Mouse (Mus musculus): ENCODE measurements at regions not wholly inside any gene's neighbourhood (a gene's known extent, or its start where the extent isn't known, plus 50 kb on each side); places are given as distances from the start of the nearest gene placed in this dataset.

DNA sequence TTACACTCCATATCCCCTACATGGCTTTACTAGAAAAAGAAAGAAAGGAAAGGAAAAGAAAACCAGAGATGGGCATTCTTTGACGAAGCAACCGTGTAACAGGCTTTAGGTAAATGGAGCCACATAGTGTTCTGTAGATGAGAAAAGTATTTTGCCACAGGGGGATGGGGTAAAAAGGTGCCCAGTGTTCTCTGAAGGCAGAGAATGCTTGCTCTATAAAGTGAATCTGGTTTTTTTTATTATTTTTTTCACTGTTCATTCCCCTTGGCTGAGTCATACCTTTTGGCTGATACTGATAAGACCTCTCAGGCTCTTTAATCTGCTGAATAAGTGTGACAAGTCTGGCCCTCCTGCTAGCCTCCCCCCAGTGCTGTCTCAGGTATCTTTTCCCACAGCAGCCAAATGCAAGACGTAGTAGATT is 153.3 kb upstream of the Ccdc122 start:
- H3K36me3 ChIP-seq (ENCODE audit: control insufficient read depth, insufficient read depth), result no peaks in the 10 kb centered on the region
- no peaks in the 10 kb centered on the region for H3K79me2 ChIP-seq (ENCODE audit: control insufficient read depth, insufficient read depth)
- no peaks in the 10 kb centered on the region for H3K79me3 ChIP-seq (ENCODE audit: low read depth)
- H3K27me3 ChIP-seq (ENCODE audit: control insufficient read depth, insufficient read depth, insufficient read length), result no peaks in the 10 kb centered on the region
- H3ac ChIP-seq (ENCODE audit: control insufficient read depth, insufficient read length, low read depth), result no peak overlapping the region
- H3K4me3 ChIP-seq (ENCODE audit: insufficient read depth, poor library complexity, severe bottlenecking), result no peak overlapping the region
- TF ChIP-seq CTCF (IDR thresholded peaks at IDR 0.05; ENCODE audit: control insufficient read depth, insufficient read depth, insufficient read length), result no peak
- no peak for TF ChIP-seq MYOG (IDR thresholded peaks at IDR 0.05; ENCODE audit: control insufficient read depth, extremely low read depth, insufficient read length)
- TF ChIP-seq MYOD1 (IDR thresholded peaks at IDR 0.05; ENCODE audit: control insufficient read depth, insufficient read length, low read depth), result no peak

GRCm38 (mm10) chr14:76882711-76883171 is 153.8 kb upstream of the Ccdc122 start:
- no peaks in the 10 kb centered on the region for H3K36me3 ChIP-seq (ENCODE audit: control insufficient read depth, insufficient read depth)
- no peak overlapping the region for H3K4me3 ChIP-seq (ENCODE audit: insufficient read depth, poor library complexity, severe bottlenecking)
- H3ac ChIP-seq (ENCODE audit: control insufficient read depth, insufficient read length, low read depth), result no peak overlapping the region
- TF ChIP-seq MYOG (IDR thresholded peaks at IDR 0.05; ENCODE audit: control insufficient read depth, extremely low read depth, insufficient read length), result no peak
- no peak for TF ChIP-seq MAX (IDR thresholded peaks at IDR 0.05)
- TF ChIP-seq CTCF (IDR thresholded peaks at IDR 0.05; ENCODE audit: control insufficient read depth, insufficient read depth, insufficient read length), result no peak
- TF ChIP-seq CEBPB (IDR thresholded peaks at IDR 0.05; ENCODE audit: low read depth), result no peak
- no peak for TF ChIP-seq USF1 (IDR thresholded peaks at IDR 0.05; ENCODE audit: low read depth)
- no peak for TF ChIP-seq FOSL1 (IDR thresholded peaks at IDR 0.05; ENCODE audit: insufficient read depth, low read length, poor library complexity, severe bottlenecking)
- peak; percentile 61 for TF ChIP-seq MYOD1 (IDR thresholded peaks at IDR 0.05; ENCODE audit: control insufficient read depth, insufficient read length, low read depth)
- H3K27me3 ChIP-seq (ENCODE audit: control insufficient read depth, insufficient read depth, insufficient read length), result no peaks in the 10 kb centered on the region
- no peaks in the 10 kb centered on the region for H3K79me2 ChIP-seq (ENCODE audit: control insufficient read depth, insufficient read depth)
- no peaks in the 10 kb centered on the region for H3K79me3 ChIP-seq (ENCODE audit: low read depth)

GRCm38 (mm10) chr14:76880851-76881250 is 155.7 kb upstream of the Ccdc122 start:
- TF ChIP-seq FOSL1 (IDR thresholded peaks at IDR 0.05; ENCODE audit: insufficient read depth, low read length, poor library complexity, severe bottlenecking) (no peak), MYOG (IDR thresholded peaks at IDR 0.05; ENCODE audit: control insufficient read depth, extremely low read depth, insufficient read length) (no peak), CEBPB (IDR thresholded peaks at IDR 0.05; ENCODE audit: low read depth) (no peak), CTCF (IDR thresholded peaks at IDR 0.05; ENCODE audit: control insufficient read depth, insufficient read depth, insufficient read length) (no peak), MYOD1 (IDR thresholded peaks at IDR 0.05; ENCODE audit: control insufficient read depth, insufficient read length, low read depth) (no peak), MAX (IDR thresholded peaks at IDR 0.05) (no peak), USF1 (IDR thresholded peaks at IDR 0.05; ENCODE audit: low read depth) (no peak)
- Histone ChIP-seq H3K4me3 (ENCODE audit: insufficient read depth, poor library complexity, severe bottlenecking) (no peak overlapping the region), H3K79me2 (ENCODE audit: control insufficient read depth, insufficient read depth) (no peaks in the 10 kb centered on the region), H3ac (ENCODE audit: control insufficient read depth, insufficient read length, low read depth) (no peak overlapping the region), H3K27me3 (ENCODE audit: control insufficient read depth, insufficient read depth, insufficient read length) (no peaks in the 10 kb centered on the region), H3K36me3 (ENCODE audit: control insufficient read depth, insufficient read depth) (no peaks in the 10 kb centered on the region), H3K79me3 (ENCODE audit: low read depth) (no peaks in the 10 kb centered on the region)

- H3K79me3 ChIP-seq (ENCODE audit: low read depth), result no peaks in the 10 kb centered on the region
- H3K27me3 ChIP-seq (ENCODE audit: control insufficient read depth, insufficient read depth, insufficient read length), result no peaks in the 10 kb centered on the region
- H3ac ChIP-seq (ENCODE audit: control insufficient read depth, insufficient read length, low read depth), result no peak overlapping the region
- H3K4me3 ChIP-seq (ENCODE audit: insufficient read depth, poor library complexity, severe bottlenecking), result no peak overlapping the region
- no peaks in the 10 kb centered on the region for H3K79me2 ChIP-seq (ENCODE audit: control insufficient read depth, insufficient read depth)
- TF ChIP-seq MYOG (IDR thresholded peaks at IDR 0.05; ENCODE audit: control insufficient read depth, extremely low read depth, insufficient read length) (no peak), USF1 (IDR thresholded peaks at IDR 0.05; ENCODE audit: low read depth) (no peak), MAX (IDR thresholded peaks at IDR 0.05) (peak; percentile 42), CEBPB (IDR thresholded peaks at IDR 0.05; ENCODE audit: low read depth) (no peak), MYOD1 (IDR thresholded peaks at IDR 0.05; ENCODE audit: control insufficient read depth, insufficient read length, low read depth) (no peak), FOSL1 (IDR thresholded peaks at IDR 0.05; ENCODE audit: insufficient read depth, low read length, poor library complexity, severe bottlenecking) (peak; percentile 69), CTCF (IDR thresholded peaks at IDR 0.05; ENCODE audit: control insufficient read depth, insufficient read depth, insufficient read length) (no peak)
- H3K36me3 ChIP-seq (ENCODE audit: control insufficient read depth, insufficient read depth), result no peaks in the 10 kb centered on the region
Measured at GRCm38 (mm10) chr14:76877306-76877705, 159.3 kb upstream of the Ccdc122 start.

GRCm38 (mm10) chr14:76876015-76876414 is 160.6 kb upstream of the Ccdc122 start:
- H3K4me3 ChIP-seq (ENCODE audit: insufficient read depth, poor library complexity, severe bottlenecking), result no peak overlapping the region
- no peaks in the 10 kb centered on the region for H3K36me3 ChIP-seq (ENCODE audit: control insufficient read depth, insufficient read depth)
- TF ChIP-seq CTCF (IDR thresholded peaks at IDR 0.05; ENCODE audit: control insufficient read depth, insufficient read depth, insufficient read length) (no peak), USF1 (IDR thresholded peaks at IDR 0.05; ENCODE audit: low read depth) (no peak), MAX (IDR thresholded peaks at IDR 0.05) (no peak), MYOG (IDR thresholded peaks at IDR 0.05; ENCODE audit: control insufficient read depth, extremely low read depth, insufficient read length) (no peak), FOSL1 (IDR thresholded peaks at IDR 0.05; ENCODE audit: insufficient read depth, low read length, poor library complexity, severe bottlenecking) (no peak), MYOD1 (IDR thresholded peaks at IDR 0.05; ENCODE audit: control insufficient read depth, insufficient read length, low read depth) (no peak), CEBPB (IDR thresholded peaks at IDR 0.05; ENCODE audit: low read depth) (no peak)
- no peaks in the 10 kb centered on the region for H3K79me2 ChIP-seq (ENCODE audit: control insufficient read depth, insufficient read depth)
- H3K79me3 ChIP-seq (ENCODE audit: low read depth), result no peaks in the 10 kb centered on the region
- H3ac ChIP-seq (ENCODE audit: control insufficient read depth, insufficient read length, low read depth), result no peak overlapping the region
- H3K27me3 ChIP-seq (ENCODE audit: control insufficient read depth, insufficient read depth, insufficient read length), result no peaks in the 10 kb centered on the region

All from C2C12 (cell line).